Comparison of ENCODE assay signal across 7 mouse cellular contexts in the genomic region with DNA sequence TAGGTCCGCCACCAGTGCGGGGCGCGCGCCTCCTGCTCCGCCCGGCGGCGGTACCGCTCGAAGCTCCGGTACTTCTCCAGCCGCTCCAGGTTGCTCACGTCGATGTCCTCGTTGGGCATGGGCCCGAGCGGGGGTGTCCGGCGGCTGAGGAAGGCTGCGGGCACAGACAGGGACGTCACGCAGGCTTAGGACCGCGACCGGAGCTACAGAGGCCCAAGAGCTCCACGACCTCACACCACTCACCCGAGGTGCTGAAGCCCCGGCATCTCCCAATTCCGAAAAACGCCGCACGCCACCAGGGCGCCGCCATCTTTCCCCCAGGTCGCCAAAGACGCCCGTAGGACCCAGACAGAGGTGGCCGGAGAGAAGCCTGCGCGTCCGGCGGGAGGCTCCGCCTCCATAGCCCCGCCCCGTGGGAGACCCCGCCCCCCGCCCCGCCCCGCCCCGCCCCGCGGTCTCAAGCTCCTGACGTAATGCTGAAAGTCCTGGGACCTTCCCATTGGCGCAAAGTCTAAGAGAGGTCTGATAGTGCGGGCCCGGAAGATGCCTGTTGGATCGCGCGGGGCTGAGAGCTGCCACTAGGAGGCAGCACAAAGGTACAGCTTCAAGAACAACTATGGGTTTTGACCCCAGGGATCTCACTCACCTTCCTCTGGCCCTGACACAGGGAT. TPM values are rescaled to one million over a fixed set of nuclear protein-coding genes. Genes with fewer than 3 reads are reported as not detected.
DNase-seq lines count a peak whose midpoint lies in the region; ATAC-seq lines count a peak whose summit lies in the region.

Gene Mrpl38 (minus strand): TSS at position 401 of the 671 bp plus-strand sequence.

- H3K4me3 ChIP-seq in embryonic facial prominence, embryonic 10.5 days = peak within 1 kb of the TSS; percentile 92
- peak within 1 kb of the TSS; percentile 95 for H3K4me3 ChIP-seq in limb, embryonic 10.5 days
- H3K4me3 ChIP-seq in midbrain, embryonic 13.5 days (replicated peaks) = peak within 1 kb of the TSS; percentile 71

- H3K27me3 ChIP-seq in embryonic facial prominence, embryonic 10.5 days (replicated peaks; ENCODE audit: low read depth, poor library complexity, severe bottlenecking) = no peaks in the 10 kb centered on the region
- H3K27me3 ChIP-seq in limb, embryonic 10.5 days (ENCODE audit: low read depth, poor library complexity, severe bottlenecking) = no peaks in the 10 kb centered on the region
- no peaks in the 10 kb centered on the region for H3K27me3 ChIP-seq in midbrain, embryonic 13.5 days

- peak within 1 kb of the TSS; percentile 91 for H3K27ac ChIP-seq in embryonic facial prominence, embryonic 10.5 days (replicated peaks)
- H3K27ac ChIP-seq in limb, embryonic 10.5 days = peak within 1 kb of the TSS; percentile 94
- H3K27ac ChIP-seq in midbrain, embryonic 13.5 days = peak within 1 kb of the TSS; percentile 58

- peaks cover 29% of the 10 kb centered on the region for H3K4me1 ChIP-seq in embryonic facial prominence, embryonic 10.5 days
- H3K4me1 ChIP-seq in limb, embryonic 10.5 days = peaks cover 31% of the 10 kb centered on the region
- H3K4me1 ChIP-seq in midbrain, embryonic 13.5 days (replicated peaks) = peaks cover 19% of the 10 kb centered on the region

- H3K9me3 ChIP-seq in embryonic facial prominence, embryonic 10.5 days = no peaks in the 10 kb centered on the region
- H3K9me3 ChIP-seq in limb, embryonic 10.5 days (replicated peaks) = no peaks in the 10 kb centered on the region
- H3K9me3 ChIP-seq in midbrain, embryonic 13.5 days = no peaks in the 10 kb centered on the region

- ATAC-seq in granulocyte monocyte progenitor cell, adult 5-6 weeks (replicated peaks; ENCODE audit: poor library complexity, severe bottlenecking) = peak; percentile 90
- peak; percentile 97 for ATAC-seq in midbrain, embryonic 13.5 days

- peak within 1 kb of the TSS; percentile 81 for H3K9ac ChIP-seq in midbrain, embryonic 13.5 days (replicated peaks)

- WGBS in embryonic facial prominence, embryonic 10.5 days = under 1% methylated on average over 60 of the region's 60 CpGs
- under 1% methylated on average over 60 of the region's 60 CpGs for WGBS in limb, embryonic 10.5 days
- under 1% methylated on average over 59 of the region's 60 CpGs for WGBS in midbrain, embryonic 13.5 days

- H3K4me2 ChIP-seq in midbrain, embryonic 13.5 days (replicated peaks) = peak within 1 kb of the TSS; percentile 79

- peak; percentile 93 for DNase-seq in adrenal gland, postnatal 10 days
- peak; percentile 98 for DNase-seq in embryonic facial prominence, embryonic 10.5 days (ENCODE audit: low spot score)
- DNase-seq in kidney, adult 11 months = peak; percentile 94
- DNase-seq in limb, embryonic 10.5 days (ENCODE audit: low spot score) = peak; percentile 99
- DNase-seq in spleen, adult 12 weeks (ENCODE audit: low spot score) = peak; percentile 85

- H3K36me3 ChIP-seq in embryonic facial prominence, embryonic 10.5 days (replicated peaks) = peaks cover 61% of the 10 kb centered on the region
- peaks cover 60% of the 10 kb centered on the region for H3K36me3 ChIP-seq in limb, embryonic 10.5 days
- H3K36me3 ChIP-seq in midbrain, embryonic 13.5 days = peaks cover 44% of the 10 kb centered on the region

RNA-seq across cellular contexts. Expression of gene Mrpl38, which starts in this region (rescaled TPM):
- total RNA-seq in adrenal gland, postnatal 10 days (2021) = 10 to 100 TPM; 86.8 to 94.1 TPM
- polyA plus RNA-seq in embryonic facial prominence, embryonic 10.5 days (2016; fragmentation: Nextera tagmentation; extraction: Ambion mirVana) = 108 and 117 TPM in 2 replicates
- total RNA-seq in granulocyte monocyte progenitor cell, adult 5-6 weeks (2014; fragmentation: Nextera tagmentation) = 52.1 and 60.1 TPM in 2 replicates
- total RNA-seq in granulocyte monocyte progenitor cell, adult 5-6 weeks (2017) = 22.8 and 29.6 TPM in 2 replicates
- 116 and 118 TPM in 2 replicates for polyA plus RNA-seq in limb, embryonic 10.5 days (2016; fragmentation: Nextera tagmentation; extraction: Ambion mirVana)
- 76.2 and 78.3 TPM in 2 replicates for polyA plus RNA-seq in midbrain, embryonic 13.5 days (2015; fragmentation: Nextera tagmentation; extraction: Ambion mirVana)

Comparison
In these comparisons a context has a peak if more than half of its experiments do, and no peak if none do; other contexts are left out.
1. Peak in every context shown above with its lines: DNase-seq, ATAC-seq, H3K4me3 ChIP-seq and H3K27ac ChIP-seq.